Mouse (Mus musculus) ES-Bruce4 (cell line): ENCODE results near the gene Arl14. TPM values are rescaled to one million over a fixed set of nuclear protein-coding genes. Genes with fewer than 3 reads are reported as not detected.

Experiments used
- H3K27ac ChIP-seq: 2 replicates; pipeline ENCODE4 v1.5.1; 2012; ENCODE audit warnings: low read length, inconsistent platforms; ENCODE audit not compliant: insufficient read depth
- H3K27me3 ChIP-seq: 2 replicates; pipeline ENCODE4 v1.6.1; 2012; ENCODE audit warnings: mild to moderate bottlenecking, low read length, inconsistent platforms; ENCODE audit not compliant: control insufficient read depth, poor library complexity, insufficient read depth, severe bottlenecking
- H3K36me3 ChIP-seq: 2 replicates; pipeline ENCODE4 v1.6.1; 2012; ENCODE audit warnings: inconsistent platforms, mild to moderate bottlenecking, low read length, moderate library complexity; ENCODE audit not compliant: control insufficient read depth, poor library complexity, insufficient read depth, severe bottlenecking
- H3K4me1 ChIP-seq: one replicate; pipeline ENCODE4 v1.8.1; 2011; ENCODE audit warnings: low read length; ENCODE audit not compliant: control insufficient read depth, insufficient read depth
- H3K4me3 ChIP-seq: 2 replicates; pipeline ENCODE4 v1.5.1; 2011; ENCODE audit warnings: low read depth, mild to moderate bottlenecking, low read length
- H3K9ac ChIP-seq: 2 replicates; pipeline ENCODE4 v1.6.1; 2012; ENCODE audit warnings: low read depth, mild to moderate bottlenecking, inconsistent platforms; ENCODE audit not compliant: poor library complexity, severe bottlenecking
- H3K9me3 ChIP-seq: replicated peaks from 2 replicates; pipeline ENCODE4 v1.6.1; 2012; ENCODE audit warnings: mild to moderate bottlenecking, low read length, inconsistent platforms; ENCODE audit not compliant: control insufficient read depth, poor library complexity, insufficient read depth, severe bottlenecking
- CTCF ChIP-seq: IDR thresholded peaks from one replicate; pipeline ENCODE4 v1.8.1; 2011; ENCODE audit warnings: low read depth, low read length
- EP300 ChIP-seq: IDR thresholded peaks from 2 replicates; pipeline ENCODE4 v1.6.1; 2011; ENCODE audit warnings: low read depth, low read length; ENCODE audit not compliant: insufficient read depth
- POLR2A ChIP-seq: IDR thresholded peaks from one replicate; pipeline ENCODE4 v1.8.1; 2011; ENCODE audit warnings: low read length; ENCODE audit not compliant: insufficient read depth
- polyA plus RNA-seq: library from polyadenylated mRNA; stranded (reverse); fragments of >200 nt; gene quantifications from 2 replicates; pipeline ENCODE4 v1.2.4, GENCODE M21; 2011; ENCODE audit warnings: low read depth; ENCODE audit not compliant: missing spikeins, insufficient read depth, insufficient read length

The Arl14 gene
- polyA plus RNA-seq, 1 experiment = not detected

DNA sequence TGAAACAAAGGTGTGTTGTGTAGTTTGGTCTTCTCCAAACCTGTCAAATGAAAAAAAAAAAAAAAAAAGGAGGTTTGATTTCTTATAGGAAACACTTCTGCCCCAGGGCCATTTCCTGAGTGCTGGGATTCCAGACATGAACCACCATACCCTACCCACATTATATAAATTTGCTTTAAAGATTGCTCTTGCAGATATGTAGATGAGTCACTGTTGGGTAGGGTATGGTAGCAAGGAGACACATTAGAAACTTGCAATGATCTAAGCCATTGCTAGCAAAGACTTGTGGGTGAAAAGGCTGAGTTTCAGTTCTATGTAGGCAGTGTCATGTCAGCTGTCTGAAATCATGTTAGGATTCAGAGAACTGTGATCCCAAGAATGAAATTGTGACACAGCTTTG is 40.0 kb upstream of the Arl14 start:
- no peaks in the 10 kb centered on the region for H3K4me1 ChIP-seq
- no peaks in the 10 kb centered on the region for H3K27me3 ChIP-seq
- no peaks in the 10 kb centered on the region for H3K36me3 ChIP-seq
- H3K4me3 ChIP-seq = no peak overlapping the region
- no peaks in the 10 kb centered on the region for H3K9me3 ChIP-seq
- no peak for TF ChIP-seq CTCF
- no peak for TF ChIP-seq POLR2A
- no peak for TF ChIP-seq EP300
- H3K9ac ChIP-seq = no peak overlapping the region
- no peak overlapping the region for H3K27ac ChIP-seq

DNA sequence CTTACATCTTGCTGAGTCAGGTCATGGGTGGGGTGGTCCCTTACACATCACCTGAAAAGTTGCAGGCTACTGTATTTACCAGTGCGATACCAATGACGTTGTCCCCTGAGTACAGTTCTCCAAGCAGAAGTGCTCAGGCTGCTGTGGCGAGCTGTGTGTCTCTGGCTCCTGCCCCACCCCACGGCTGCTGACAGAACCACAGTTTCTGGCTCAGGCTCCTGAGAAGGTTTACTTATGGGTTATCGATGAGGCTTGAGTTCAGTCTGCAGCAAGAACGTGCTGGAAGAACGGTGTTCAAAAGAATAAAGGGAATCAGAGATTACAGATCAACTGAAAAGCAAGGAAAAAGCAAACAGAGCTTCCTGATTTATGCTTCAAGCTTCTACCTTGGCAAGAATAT is 37.0 kb upstream of the Arl14 start:
- no peaks in the 10 kb centered on the region for H3K9me3 ChIP-seq
- no peaks in the 10 kb centered on the region for H3K36me3 ChIP-seq
- H3K9ac ChIP-seq = no peak overlapping the region
- H3K27ac ChIP-seq = no peak overlapping the region
- H3K27me3 ChIP-seq = no peaks in the 10 kb centered on the region
- TF ChIP-seq CTCF (no peak), EP300 (no peak), POLR2A (no peak)
- H3K4me3 ChIP-seq = no peak overlapping the region
- no peaks in the 10 kb centered on the region for H3K4me1 ChIP-seq

DNA sequence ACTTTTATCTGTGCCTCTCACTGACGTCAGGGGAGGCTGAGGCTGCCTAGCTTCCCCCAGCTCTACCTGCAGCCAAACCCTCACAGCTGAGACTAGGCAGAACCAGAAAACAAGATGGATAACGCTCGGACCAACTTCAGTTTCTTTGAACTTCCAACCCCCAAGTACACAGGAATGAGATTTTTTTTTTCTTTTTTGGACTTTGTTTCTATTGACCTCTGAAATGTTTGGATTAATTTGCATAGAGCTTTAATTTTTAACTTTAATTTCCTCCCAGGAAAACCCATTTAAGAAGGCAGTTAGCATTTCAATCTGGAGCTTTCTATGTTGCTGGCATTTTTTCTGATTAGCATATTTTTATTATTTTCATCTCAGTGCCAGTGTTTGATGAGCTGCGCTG is 36.2 kb upstream of the Arl14 start:
- Histone ChIP-seq H3K9me3 (no peaks in the 10 kb centered on the region), H3K4me1 (no peaks in the 10 kb centered on the region), H3K27me3 (no peaks in the 10 kb centered on the region), H3K9ac (no peak overlapping the region), H3K36me3 (no peaks in the 10 kb centered on the region), H3K27ac (no peak overlapping the region), H3K4me3 (no peak overlapping the region)
- no peak for TF ChIP-seq EP300
- TF ChIP-seq CTCF = no peak
- no peak for TF ChIP-seq POLR2A

DNA sequence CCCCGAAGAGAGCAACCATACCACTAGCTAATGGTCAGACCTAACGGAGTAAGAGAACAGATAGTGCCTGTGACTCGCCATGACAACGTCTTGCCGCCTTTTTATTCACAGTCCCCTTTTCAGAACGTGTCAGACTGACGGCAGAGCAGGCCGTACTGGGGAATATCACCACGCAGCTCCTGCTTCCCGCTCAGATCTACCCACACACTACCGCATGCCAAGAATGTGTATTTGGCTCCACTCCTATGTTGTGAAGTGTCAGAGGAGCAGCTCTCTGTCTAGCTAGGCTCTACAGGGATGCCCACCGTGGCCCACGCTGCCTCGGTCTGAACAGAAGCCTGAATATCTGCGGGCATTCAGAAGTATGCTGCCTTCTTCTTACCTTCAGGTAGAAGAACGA is 35.6 kb upstream of the Arl14 start:
- Histone ChIP-seq H3K27ac (no peak overlapping the region), H3K9me3 (no peaks in the 10 kb centered on the region), H3K27me3 (no peaks in the 10 kb centered on the region), H3K36me3 (no peaks in the 10 kb centered on the region), H3K9ac (no peak overlapping the region), H3K4me3 (no peak overlapping the region), H3K4me1 (no peaks in the 10 kb centered on the region)
- no peak for TF ChIP-seq CTCF
- no peak for TF ChIP-seq POLR2A
- no peak for TF ChIP-seq EP300

DNA sequence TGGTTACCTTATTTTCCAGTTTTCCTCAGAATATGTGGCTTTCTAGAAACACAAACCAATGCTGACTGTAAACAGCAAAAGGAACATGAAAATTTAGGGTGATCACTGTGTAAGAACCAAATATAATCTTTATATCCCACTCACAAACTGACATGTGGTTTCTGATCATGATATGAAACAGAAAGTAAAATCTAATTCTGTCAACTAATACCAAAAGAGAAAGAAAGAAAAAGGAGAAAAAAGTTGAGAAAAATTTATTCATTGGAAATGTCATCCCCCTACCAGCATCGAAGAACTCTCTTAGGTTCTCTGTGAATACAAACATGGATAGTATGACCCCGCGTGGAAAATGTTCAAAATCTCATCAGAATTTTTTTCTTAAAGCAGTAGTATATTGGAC is 29.2 kb upstream of the Arl14 start:
- Histone ChIP-seq H3K36me3 (no peaks in the 10 kb centered on the region), H3K9me3 (no peaks in the 10 kb centered on the region), H3K9ac (no peak overlapping the region), H3K4me1 (no peaks in the 10 kb centered on the region), H3K4me3 (no peak overlapping the region), H3K27ac (no peak overlapping the region), H3K27me3 (no peaks in the 10 kb centered on the region)
- TF ChIP-seq CTCF = no peak
- TF ChIP-seq POLR2A = no peak
- no peak for TF ChIP-seq EP300

DNA sequence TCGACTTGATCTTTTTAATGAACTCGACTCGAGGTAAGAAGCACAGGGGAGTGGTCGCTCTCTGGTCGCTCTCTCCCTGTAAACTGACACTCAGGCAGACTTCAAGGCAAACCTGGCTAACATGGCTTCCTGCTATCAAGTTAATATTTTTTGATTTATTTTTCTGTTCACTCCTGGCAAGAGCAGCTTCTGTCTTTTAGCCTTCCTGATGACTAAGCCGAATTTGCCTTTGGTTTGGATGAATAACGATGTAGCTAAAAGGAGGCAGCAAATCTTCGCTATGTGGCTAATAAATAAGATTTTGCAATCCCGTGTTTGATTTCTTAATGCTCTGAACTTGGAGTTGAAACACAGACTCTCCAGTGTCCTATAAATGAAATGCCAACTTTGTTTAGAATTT is 27.7 kb upstream of the Arl14 start:
- H3K9me3 ChIP-seq = no peaks in the 10 kb centered on the region
- H3K27me3 ChIP-seq = no peaks in the 10 kb centered on the region
- H3K4me3 ChIP-seq = no peak overlapping the region
- no peaks in the 10 kb centered on the region for H3K4me1 ChIP-seq
- no peak overlapping the region for H3K9ac ChIP-seq
- TF ChIP-seq CTCF = no peak
- TF ChIP-seq EP300 = no peak
- no peak for TF ChIP-seq POLR2A
- H3K27ac ChIP-seq = no peak overlapping the region
- H3K36me3 ChIP-seq = no peaks in the 10 kb centered on the region
